Mouse (Mus musculus) neural tube, embryonic 11.5 days (tissue): ENCODE measurements around the gene Gm10717. TPM values are rescaled to one million over a fixed set of nuclear protein-coding genes. Genes with fewer than 3 reads are reported as not detected.
A peak's percentile ranks its signal among the peaks of the same experiment; 100 is the strongest.
"Not testable (repeated sequence)": the region's sequence is repeated elsewhere in the genome, so short reads cannot be mapped to it uniquely, and the experiment has no call there.

Source experiments
- ATAC-seq: fragments of 200-750 bp; cut with Nextera tagmentation; 2 replicates; pipeline ENCODE4 v1.8.0; 2017; ENCODE audit warnings: moderate number of reproducible peaks, mild to moderate bottlenecking, moderate TSS enrichment, moderate library complexity; ENCODE audit not compliant: insufficient read depth, low FRiP score, low TSS enrichment
- DNase-seq: peaks from one replicate; pipeline ENCODE4 v3.0.0-alpha.2; 2015; ENCODE audit warnings: low spot score
- H3K27ac ChIP-seq: fragments of 300-500 bp; sonication (generic); 2 replicates; pipeline ENCODE4 v1.5.1; 2014; ENCODE audit warnings: low read depth, mild to moderate bottlenecking, low read length
- H3K27me3 ChIP-seq: fragments of 300-500 bp; sonication (generic); 2 replicates; pipeline ENCODE4 v1.6.1; 2014; ENCODE audit warnings: mild to moderate bottlenecking, low read length, mixed read lengths; ENCODE audit not compliant: control insufficient read depth, insufficient read depth
- H3K36me3 ChIP-seq: fragments of 300-500 bp; sonication (generic); 2 replicates; pipeline ENCODE4 v1.6.1; 2014; ENCODE audit warnings: mild to moderate bottlenecking, low read length, moderate library complexity, mixed read lengths; ENCODE audit not compliant: control insufficient read depth, insufficient read depth
- H3K4me1 ChIP-seq: fragments of 300-500 bp; sonication (generic); 2 replicates; pipeline ENCODE4 v1.6.1; 2014; ENCODE audit warnings: low read length, mixed read lengths; ENCODE audit not compliant: control insufficient read depth, insufficient read depth
- H3K4me2 ChIP-seq: fragments of 300-500 bp; sonication (generic); 2 replicates; pipeline ENCODE4 v1.6.1; 2014; ENCODE audit warnings: low read depth, mild to moderate bottlenecking, moderate library complexity
- H3K4me3 ChIP-seq: fragments of 300-500 bp; sonication (generic); 2 replicates; pipeline ENCODE4 v1.5.1; 2014; ENCODE audit warnings: low read depth, low read length
- H3K9ac ChIP-seq: fragments of 300-500 bp; sonication (generic); 2 replicates; pipeline ENCODE4 v1.6.1; 2014; ENCODE audit warnings: mild to moderate bottlenecking, low read length
- H3K9me3 ChIP-seq: fragments of 300-500 bp; sonication (generic); 2 replicates; pipeline ENCODE4 v1.6.1; 2016; ENCODE audit warnings: low read length; ENCODE audit not compliant: control insufficient read depth
- WGBS: fragments of 180-500 bp; shearing (Covaris S2); extraction: QIAGEN DNeasy Blood & Tissue Kit; methylation state at CpG from one replicate; pipeline ENCODE4 v1.1.7; 2014; 5-methylcytosine and 5-hydroxymethylcytosine counted together
- microRNA-seq: library from miRNA; unstranded; fragments of <30 nt; microRNA quantifications from one replicate; pipeline ENCODE4, GENCODE M21; 2016
- polyA plus RNA-seq: library from polyadenylated mRNA; unstranded; fragments of >200 nt; fragmentation: Nextera tagmentation; extraction: Ambion mirVana; gene quantifications from 2 replicates; pipeline ENCODE4 v1.2.1, GENCODE M21; 2014

Gm10717 gene
- polyA plus RNA-seq, 1 experiment from 2014 or later = 0.38 TPM

DNA sequence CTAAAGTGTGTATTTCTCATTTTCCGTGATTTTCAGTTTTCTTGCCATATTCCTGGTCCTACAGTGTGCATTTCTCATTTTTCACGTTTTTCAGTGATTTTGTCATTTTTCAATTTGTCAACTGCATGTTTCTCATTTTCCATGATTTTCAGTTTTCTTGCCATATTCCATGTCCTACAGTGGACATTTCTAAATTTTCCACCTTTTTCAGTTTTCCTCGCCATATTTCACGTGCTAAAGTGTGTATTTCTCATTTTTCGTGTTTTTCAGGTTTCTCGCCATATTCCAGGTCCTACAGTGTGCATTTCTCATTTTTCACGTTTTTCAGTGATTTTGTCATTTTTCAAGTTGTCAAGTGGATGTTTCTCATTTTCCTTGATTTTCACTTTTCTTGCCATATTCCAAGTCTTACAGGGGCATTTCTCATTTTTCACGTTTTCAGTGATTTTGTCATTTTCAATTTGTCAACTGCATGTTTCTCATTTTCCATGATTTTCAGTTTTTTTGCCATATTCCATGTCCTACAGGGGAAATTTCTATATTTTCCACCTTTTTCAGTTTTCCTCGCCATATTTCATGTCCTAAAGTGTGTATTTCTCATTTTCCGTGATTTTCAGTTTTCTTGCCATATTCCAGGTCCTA is 5.6 kb downstream of the Gm10717 start:
- not testable (repeated sequence) for H3K9me3 ChIP-seq, H3K36me3 ChIP-seq, H3K4me1 ChIP-seq, H3K4me3 ChIP-seq, H3K9ac ChIP-seq, H3K4me2 ChIP-seq, H3K27me3 ChIP-seq, H3K27ac ChIP-seq
- 0 out of 2 replicates have a peak, but pooled peaks have one; percentile 28 for ATAC-seq
- 77% methylated on average over 2 of the region's 10 CpGs for WGBS
- DNase-seq = peak; percentile 59

DNA sequence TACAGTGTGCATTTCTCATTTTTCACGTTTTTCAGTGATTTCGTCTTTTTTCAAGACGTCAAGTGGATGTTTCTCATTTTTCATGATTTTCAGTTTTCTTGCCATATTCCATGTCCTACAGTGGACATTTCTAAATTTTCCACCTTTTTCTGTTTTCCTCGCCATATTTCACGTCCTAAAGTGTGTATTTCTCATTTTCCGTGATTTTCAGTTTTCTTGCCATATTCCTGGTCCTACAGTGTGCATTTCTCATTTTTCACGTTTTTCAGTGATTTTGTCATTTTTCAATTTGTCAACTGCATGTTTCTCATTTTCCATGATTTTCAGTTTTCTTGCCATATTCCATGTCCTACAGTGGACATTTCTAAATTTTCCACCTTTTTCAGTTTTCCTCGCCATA is 9.1 kb downstream of the Gm10717 start, which contains the start of gene Gm17535:
Gene Gm17535 (plus strand): TSS at position 301 of the 400 bp plus-strand sequence.
- H3K4me3 ChIP-seq, H3K36me3 ChIP-seq, DNase-seq, H3K27me3 ChIP-seq, H3K4me1 ChIP-seq, H3K4me2 ChIP-seq, H3K9me3 ChIP-seq, H3K27ac ChIP-seq, H3K9ac ChIP-seq, ATAC-seq: not testable (repeated sequence)
- WGBS = no CpG with 5 or more reads among the region's 8 CpGs

- H3K27me3 ChIP-seq, H3K4me1 ChIP-seq, H3K4me2 ChIP-seq, H3K9me3 ChIP-seq, H3K36me3 ChIP-seq, ATAC-seq, H3K9ac ChIP-seq, DNase-seq, H3K4me3 ChIP-seq, H3K27ac ChIP-seq: not testable (repeated sequence)
- 83% methylated on average over 6 of the region's 8 CpGs for WGBS
Measured at GRCm38 (mm10) chr9:3036577-3036976, 11.4 kb downstream of the Gm10717 start, which contains the start of gene Gm10715. Gene Gm10715 (plus strand): TSS chr9:3036877.

DNA sequence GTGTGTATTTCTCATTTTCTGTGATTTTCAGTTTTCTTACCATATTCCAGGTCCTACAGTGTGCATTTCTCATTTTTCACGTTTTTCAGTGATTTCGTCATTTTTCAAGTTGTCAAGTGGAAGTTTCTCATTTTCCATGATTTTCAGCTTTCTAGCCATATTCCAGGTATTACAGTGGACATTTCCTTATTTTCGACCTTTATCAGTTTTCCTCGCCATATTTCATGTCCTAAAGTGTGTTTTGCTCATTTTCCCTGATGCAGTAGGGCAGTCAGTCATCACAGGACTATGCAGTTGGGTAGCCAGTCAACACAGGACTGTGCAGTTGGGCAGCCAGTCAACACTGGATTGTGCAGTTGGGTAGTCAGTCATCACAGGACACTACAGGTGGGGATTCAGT is 12.9 kb downstream of the Gm10717 start:
- H3K27me3 ChIP-seq, H3K4me1 ChIP-seq, H3K4me3 ChIP-seq, H3K9ac ChIP-seq, H3K36me3 ChIP-seq, ATAC-seq, H3K27ac ChIP-seq, DNase-seq, H3K9me3 ChIP-seq, H3K4me2 ChIP-seq: not testable (repeated sequence)
- 69% methylated on average over 4 of the region's 4 CpGs for WGBS

Small RNA genes lying within 50 kb of the gene (microRNA-seq; reads per million reads assigned to microRNA genes)
- gene Mir101c = not detected

Other genes with a start within 250 kb of the Gm10717 start
- not detected in 2 replicates for gene Gm10722, start 24.5 kb upstream of the Gm10717 start, polyA plus RNA-seq
- gene Gm11168, start 22.1 kb upstream of the Gm10717 start, polyA plus RNA-seq = not detected in 2 replicates
- not detected in 2 replicates for gene Gm10721, start 12.3 kb upstream of the Gm10717 start, polyA plus RNA-seq
- gene Gm10720, start 9.8 kb upstream of the Gm10717 start, polyA plus RNA-seq = not detected in 2 replicates
- not detected in 2 replicates for gene Gm10719, start 8.0 kb upstream of the Gm10717 start, polyA plus RNA-seq
- 1.3 and 1.4 TPM in 2 replicates for gene Gm10718, start 1.9 kb upstream of the Gm10717 start, polyA plus RNA-seq
- gene Gm17535, start 9.2 kb downstream of the Gm10717 start, polyA plus RNA-seq = not detected in 2 replicates
- gene Gm10715, start 11.5 kb downstream of the Gm10717 start, polyA plus RNA-seq = not detected in 2 replicates